Mouse (Mus musculus) C2C12 (cell line): ENCODE results near the gene Nol10. TPM values are rescaled to one million over a fixed set of nuclear protein-coding genes. Genes with fewer than 3 reads are reported as not detected.

Experiments used
- H3K27me3 ChIP-seq: one replicate; pipeline ENCODE4 v1.6.1; 2011; ENCODE audit not compliant: control insufficient read depth, insufficient read depth, insufficient read length
- H3K36me3 ChIP-seq: one replicate; pipeline ENCODE4 v1.6.1; 2011; ENCODE audit not compliant: control insufficient read depth, insufficient read depth
- H3K4me3 ChIP-seq: one replicate; pipeline ENCODE4 v1.5.1; 2011; ENCODE audit warnings: mild to moderate bottlenecking, control low read depth; ENCODE audit not compliant: poor library complexity, insufficient read depth, severe bottlenecking
- H3K79me2 ChIP-seq: one replicate; pipeline ENCODE4 v1.6.1; 2011; ENCODE audit not compliant: control insufficient read depth, insufficient read depth
- H3K79me3 ChIP-seq: one replicate; pipeline ENCODE4 v1.6.1; 2011; ENCODE audit warnings: low read depth, control low read depth
- H3ac ChIP-seq: one replicate; pipeline ENCODE3; 2011; ENCODE audit warnings: low read depth; ENCODE audit not compliant: control insufficient read depth, insufficient read length
- CEBPB ChIP-seq: IDR thresholded peaks from one replicate; pipeline ENCODE4 v1.6.1; 2011; ENCODE audit warnings: low read depth, mild to moderate bottlenecking, control low read depth, moderate library complexity
- CTCF ChIP-seq: IDR thresholded peaks from one replicate; pipeline ENCODE4 v1.5.1; 2011; ENCODE audit not compliant: control insufficient read depth, insufficient read depth, insufficient read length
- FOSL1 ChIP-seq: IDR thresholded peaks from one replicate; pipeline ENCODE4 v1.8.0; 2011; ENCODE audit warnings: mild to moderate bottlenecking, low read length; ENCODE audit not compliant: poor library complexity, insufficient read depth, severe bottlenecking
- MAX ChIP-seq: IDR thresholded peaks from one replicate; pipeline ENCODE4 v1.6.1; 2011; ENCODE audit warnings: mild to moderate bottlenecking, control low read depth
- MYOD1 ChIP-seq: IDR thresholded peaks from one replicate; pipeline ENCODE4 v1.6.1; 2011; ENCODE audit warnings: low read depth; ENCODE audit not compliant: control insufficient read depth, insufficient read length
- MYOG ChIP-seq: IDR thresholded peaks from one replicate; pipeline ENCODE4 v1.6.1; 2011; ENCODE audit not compliant: control insufficient read depth, insufficient read length; ENCODE audit errors: extremely low read depth
- USF1 ChIP-seq: IDR thresholded peaks from one replicate; pipeline ENCODE4 v1.6.1; 2011; ENCODE audit warnings: low read depth, mild to moderate bottlenecking, control low read depth, moderate library complexity
- long read RNA-seq, 2 experiments: library from polyadenylated mRNA; unstranded; transcript quantifications; one replicate each; pipeline ENCODE4 v2.0.0; 2019 to 2020
- polyA plus RNA-seq: library from polyadenylated mRNA; unstranded; fragments of >200 nt; fragmentation: generic; extraction: Trizol; gene quantifications from one replicate; pipeline ENCODE4 v1.2.1, GENCODE M21; 2012; ENCODE audit warnings: missing spikeins

The Nol10 gene
- 20.3 TPM for polyA plus RNA-seq
- long read RNA-seq, experiment 1, transcript Nol10-201 (21 exons, 3,021 nt) = major isoform, 10 of 15 reads
- long read RNA-seq, experiment 1, partial matches to known transcripts = 3 of 15 reads
- long read RNA-seq, experiment 1, other reads (novel, unspliced or antisense) = 2 of 15 reads
- long read RNA-seq, experiment 2, transcript Nol10-201 (21 exons, 3,021 nt) = major isoform, 173 of 202 reads
- long read RNA-seq, experiment 2, partial matches to known transcripts = 12 of 202 reads
- long read RNA-seq, experiment 2, other reads (novel, unspliced or antisense) = 17 of 202 reads

GRCm38 (mm10) chr12:17348048-17349036 is at the start of gene Nol10:
Gene Nol10, plus strand, starts transcription at chr12:17348458.
- Histone ChIP-seq H3K27me3 (no peaks in the 10 kb centered on the region), H3K36me3 (peaks cover 34% of the 10 kb centered on the region), H3K79me3 (peaks cover 35% of the 10 kb centered on the region), H3K79me2 (peaks cover 65% of the 10 kb centered on the region), H3ac (peak within 1 kb of the TSS; percentile 100), H3K4me3 (peak within 1 kb of the TSS; percentile 88)
- TF ChIP-seq MYOD1 (no peak), FOSL1 (no peak), CEBPB (no peak), USF1 (no peak), CTCF (no peak), MYOG (no peak), MAX (no peak)

DNA sequence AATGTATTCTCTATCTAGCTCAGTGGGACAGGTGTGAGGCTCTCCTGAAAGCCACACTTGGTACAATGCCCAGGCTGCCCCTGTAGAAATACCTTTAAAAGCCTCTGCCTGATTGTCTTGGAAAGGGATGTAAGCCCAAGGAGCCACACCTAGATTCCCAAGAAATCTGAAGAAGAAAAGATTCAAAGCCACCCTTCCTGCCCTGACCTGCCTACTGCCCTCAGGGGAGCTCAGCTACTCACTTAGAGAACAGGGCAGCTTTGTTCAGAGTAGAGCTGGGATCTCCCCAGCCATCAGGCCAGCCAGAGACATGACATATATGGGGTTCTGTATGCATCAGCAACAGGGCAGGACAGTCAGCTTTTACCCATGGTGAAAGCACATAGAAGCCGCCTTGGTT is 48.4 kb upstream of the Nol10 start:
- H3K36me3 ChIP-seq = no peaks in the 10 kb centered on the region
- H3K27me3 ChIP-seq = no peaks in the 10 kb centered on the region
- no peaks in the 10 kb centered on the region for H3K79me3 ChIP-seq
- H3K79me2 ChIP-seq = no peaks in the 10 kb centered on the region
- no peak overlapping the region for H3K4me3 ChIP-seq
- H3ac ChIP-seq = no peak overlapping the region
- TF ChIP-seq MAX (no peak), MYOG (no peak), CTCF (no peak), FOSL1 (no peak), CEBPB (no peak), USF1 (no peak), MYOD1 (no peak)

DNA sequence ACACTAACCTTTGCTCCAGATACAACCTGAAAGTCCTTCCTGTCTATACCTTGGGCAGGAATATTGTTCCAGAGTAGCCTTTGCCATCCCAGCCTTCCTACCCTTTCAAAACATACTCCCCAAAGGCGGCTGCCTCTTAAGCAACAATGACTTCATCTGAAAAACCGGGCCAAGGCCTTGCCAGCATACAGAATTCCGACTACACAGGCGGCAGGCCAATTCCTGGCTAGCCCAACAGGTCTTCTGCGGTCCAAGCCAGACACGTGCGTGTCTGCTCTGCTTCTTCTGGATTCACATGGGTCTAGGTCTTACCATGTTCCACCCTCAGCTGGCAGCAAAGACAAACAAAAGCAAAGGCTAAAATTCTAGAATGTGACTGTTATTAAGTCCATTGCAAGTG is 42.8 kb upstream of the Nol10 start:
- Histone ChIP-seq H3K36me3 (no peaks in the 10 kb centered on the region), H3K79me3 (no peaks in the 10 kb centered on the region), H3ac (no peak overlapping the region), H3K79me2 (no peaks in the 10 kb centered on the region), H3K4me3 (no peak overlapping the region), H3K27me3 (no peaks in the 10 kb centered on the region)
- no peak for TF ChIP-seq MAX

DNA sequence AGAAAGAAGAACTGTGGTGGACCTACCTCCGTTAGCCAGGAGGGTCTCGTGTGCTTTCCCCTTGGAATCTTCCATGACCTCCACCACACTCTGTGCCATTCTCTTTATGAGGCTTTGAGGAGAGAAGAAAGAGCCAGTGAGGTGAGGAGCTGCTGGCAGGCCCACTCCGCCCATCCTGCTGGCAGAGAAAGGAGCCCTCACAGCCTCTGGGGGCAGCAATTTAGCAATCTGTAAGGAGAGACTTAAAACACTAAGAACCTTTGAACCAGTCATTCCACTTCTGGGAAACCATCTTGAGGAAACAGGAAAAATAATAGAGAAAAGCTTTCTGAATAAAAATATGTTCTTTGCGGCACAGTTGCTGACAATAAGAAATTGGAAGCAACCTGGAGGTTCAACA is 40.0 kb upstream of the Nol10 start:
- Histone ChIP-seq H3K79me2 (no peaks in the 10 kb centered on the region), H3K27me3 (no peaks in the 10 kb centered on the region), H3K79me3 (no peaks in the 10 kb centered on the region), H3K4me3 (no peak overlapping the region), H3ac (no peak overlapping the region), H3K36me3 (no peaks in the 10 kb centered on the region)
- TF ChIP-seq USF1 = no peak
- no peak for TF ChIP-seq MAX
- no peak for TF ChIP-seq CEBPB
- TF ChIP-seq FOSL1 = no peak
- TF ChIP-seq MYOG = no peak
- TF ChIP-seq CTCF = no peak
- TF ChIP-seq MYOD1 = no peak

GRCm38 (mm10) chr12:17310852-17311839 is 37.1 kb upstream of the Nol10 start:
- TF ChIP-seq MYOD1 (no peak), FOSL1 (no peak), MYOG (no peak), USF1 (no peak), MAX (no peak), CEBPB (no peak), CTCF (no peak)
- H3K27me3 ChIP-seq = no peaks in the 10 kb centered on the region
- H3K36me3 ChIP-seq = no peaks in the 10 kb centered on the region
- no peaks in the 10 kb centered on the region for H3K79me3 ChIP-seq
- no peak overlapping the region for H3ac ChIP-seq
- H3K4me3 ChIP-seq = no peak overlapping the region
- no peaks in the 10 kb centered on the region for H3K79me2 ChIP-seq
